Mouse (Mus musculus) cortical plate, adult 2 months (tissue): ENCODE data around the gene Tmtc1. TPM values are rescaled to one million over a fixed set of nuclear protein-coding genes. Genes with fewer than 3 reads are reported as not detected.

ENCODE experiments used
- H3K27ac ChIP-seq: fragments of 200-500 bp; 2 replicates; pipeline ENCODE4 v1.5.1; 2012; ENCODE audit warnings: low read length, control low read depth, inconsistent platforms; ENCODE audit not compliant: insufficient read depth
- H3K4me1 ChIP-seq: fragments of 200-500 bp; 2 replicates; pipeline ENCODE4 v1.6.1; 2011; ENCODE audit warnings: low read length; ENCODE audit not compliant: control insufficient read depth, insufficient read depth
- H3K4me3 ChIP-seq: fragments of 200-500 bp; 2 replicates; pipeline ENCODE4 v1.5.1; 2011; ENCODE audit warnings: mild to moderate bottlenecking, low read length, control low read depth; ENCODE audit not compliant: insufficient read depth
- CTCF ChIP-seq: fragments of 200-500 bp; IDR thresholded peaks from 2 replicates; pipeline ENCODE4 v1.5.1; 2011; ENCODE audit warnings: mild to moderate bottlenecking, control low read depth, low read length; ENCODE audit not compliant: insufficient read depth; ENCODE audit errors: extremely low read depth
- POLR2A ChIP-seq: fragments of 200-500 bp; IDR thresholded peaks from 2 replicates; pipeline ENCODE4 v1.6.1; 2011; ENCODE audit warnings: mild to moderate bottlenecking, low read length, control low read depth; ENCODE audit not compliant: insufficient read depth; ENCODE audit errors: extremely low read depth
- polyA plus RNA-seq: library from polyadenylated mRNA; depleted of rRNA; stranded (reverse); fragments of >200 nt; gene quantifications from 2 replicates; pipeline ENCODE4 v1.2.3, GENCODE M21; 2012

Tmtc1 gene
- polyA plus RNA-seq, 1 experiment: 35.2 TPM

DNA sequence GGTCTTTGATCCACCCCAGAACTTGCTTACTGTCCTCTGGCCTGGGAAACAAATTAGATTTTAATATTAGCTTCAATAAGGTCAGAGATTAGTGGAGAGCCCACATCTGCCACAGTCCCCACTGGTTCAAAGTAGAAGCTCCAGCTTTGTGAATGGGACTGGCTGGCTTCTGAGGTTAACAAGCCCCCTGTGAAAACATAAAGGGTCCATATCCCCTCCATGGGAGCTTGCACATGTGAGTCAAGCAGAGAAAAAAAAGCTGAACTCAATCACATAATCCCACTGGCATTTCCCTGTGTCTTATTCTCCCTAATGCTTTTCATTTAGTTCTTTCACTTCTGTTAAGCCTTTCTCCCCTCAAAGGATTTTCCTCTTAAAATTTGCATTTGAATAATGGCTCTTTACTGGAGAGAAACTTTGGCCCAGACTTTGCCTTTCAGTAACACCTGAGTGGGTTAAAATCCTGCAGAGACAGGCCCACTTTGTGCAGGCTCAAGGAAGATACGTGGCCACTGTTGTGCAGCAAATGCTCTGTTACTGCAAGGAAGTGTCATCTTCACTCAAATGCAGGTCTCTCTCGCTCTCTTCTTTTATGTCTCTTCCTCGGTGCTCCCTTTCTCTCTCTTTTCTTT, 105.7 kb downstream of the Tmtc1 start:
- Histone ChIP-seq H3K27ac (no peak overlapping the region), H3K4me3 (no peak overlapping the region), H3K4me1 (0 out of 2 replicates have a peak, but pooled peaks cover under 1% of the 10 kb centered on the region)
- TF ChIP-seq CTCF (no peak), POLR2A (no peak)

- no peak for TF ChIP-seq CTCF
- no peak for TF ChIP-seq POLR2A
- no peaks in the 10 kb centered on the region for H3K4me1 ChIP-seq
- no peak overlapping the region for H3K4me3 ChIP-seq
- H3K27ac ChIP-seq: no peak overlapping the region
These were observed 107.8 kb downstream of the Tmtc1 start for GRCm38 (mm10) chr6:148336290-148336955.

DNA sequence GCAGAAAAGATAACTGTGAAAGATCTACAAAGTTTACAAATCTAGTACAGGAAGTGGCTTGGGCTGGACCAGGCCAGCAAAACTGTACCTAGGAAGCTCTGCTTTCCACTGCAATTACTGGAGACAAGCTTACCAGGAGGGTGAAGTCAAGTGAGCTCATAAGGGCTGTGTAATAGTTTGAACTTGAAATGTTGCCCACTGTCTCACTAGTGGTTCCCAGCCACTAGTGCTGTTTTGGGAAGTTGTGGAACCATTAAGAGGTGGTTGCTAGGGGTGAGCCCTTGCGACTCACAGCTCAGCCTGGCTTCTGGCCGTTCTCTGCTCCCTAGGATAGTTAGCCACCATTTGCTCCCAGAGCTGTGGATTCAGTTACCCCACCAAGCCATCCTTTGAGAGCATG, 112.3 kb downstream of the Tmtc1 start:
- no peak overlapping the region for H3K4me3 ChIP-seq
- H3K27ac ChIP-seq: no peak overlapping the region
- TF ChIP-seq POLR2A (no peak), CTCF (no peak)
- no peaks in the 10 kb centered on the region; the same call in 1 of the 2 replicates for H3K4me1 ChIP-seq

DNA sequence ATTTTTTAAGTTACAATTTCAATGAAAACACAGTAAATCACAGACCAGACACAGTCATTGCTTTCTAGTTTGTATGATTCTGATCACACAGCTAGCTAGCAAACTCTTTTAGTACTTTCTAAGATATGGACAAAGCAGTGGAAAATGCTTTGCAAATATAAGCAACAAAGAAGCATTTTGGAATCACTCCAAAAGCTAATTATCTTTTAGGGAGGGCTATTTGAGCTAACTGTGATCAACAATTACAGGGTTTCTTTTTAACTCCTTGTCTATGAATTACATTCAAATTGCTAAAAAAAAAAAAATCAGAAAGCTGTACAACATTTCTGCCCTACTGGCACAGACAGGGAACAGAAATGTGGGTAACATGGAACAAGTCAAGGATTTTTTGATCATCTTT, 114.2 kb downstream of the Tmtc1 start:
- no peak for TF ChIP-seq POLR2A
- TF ChIP-seq CTCF: no peak
- H3K4me1 ChIP-seq: no peaks in the 10 kb centered on the region; the same call in 1 of the 2 replicates
- no peak overlapping the region for H3K27ac ChIP-seq
- no peak overlapping the region for H3K4me3 ChIP-seq

DNA sequence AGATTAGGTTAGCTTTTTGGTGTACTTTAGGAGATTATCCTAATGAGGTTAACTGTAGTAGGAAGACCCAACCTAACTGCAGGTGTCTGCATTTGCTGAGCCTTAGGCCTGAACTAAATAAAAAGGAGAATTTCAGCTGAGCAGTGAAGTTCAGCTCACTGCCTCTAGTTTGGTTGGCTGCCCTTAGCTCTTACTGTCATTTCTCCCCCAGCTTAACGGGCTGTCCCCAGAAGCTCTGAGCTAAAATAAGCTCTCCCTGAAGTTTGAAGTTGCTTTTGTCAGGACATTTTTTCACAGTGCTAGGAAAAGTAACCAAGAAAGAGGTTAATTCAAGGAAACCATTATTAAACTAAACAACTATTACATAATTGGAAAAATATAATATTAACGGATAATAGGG, 115.3 kb downstream of the Tmtc1 start:
- Histone ChIP-seq H3K4me1 (no peaks in the 10 kb centered on the region; the same call in 1 of the 2 replicates), H3K27ac (no peak overlapping the region), H3K4me3 (no peak overlapping the region)
- TF ChIP-seq CTCF (no peak), POLR2A (no peak)

GRCm38 (mm10) chr6:148328130-148328529, 116.1 kb downstream of the Tmtc1 start:
- Histone ChIP-seq H3K27ac (no peak overlapping the region), H3K4me1 (no peaks in the 10 kb centered on the region; the same call in 1 of the 2 replicates), H3K4me3 (no peak overlapping the region)
- TF ChIP-seq POLR2A: no peak
- no peak for TF ChIP-seq CTCF

GRCm38 (mm10) chr6:148318736-148319135, 125.5 kb downstream of the Tmtc1 start:
- Histone ChIP-seq H3K4me1 (no peaks in the 10 kb centered on the region), H3K4me3 (no peak overlapping the region), H3K27ac (no peak overlapping the region)
- no peak for TF ChIP-seq CTCF

DNA sequence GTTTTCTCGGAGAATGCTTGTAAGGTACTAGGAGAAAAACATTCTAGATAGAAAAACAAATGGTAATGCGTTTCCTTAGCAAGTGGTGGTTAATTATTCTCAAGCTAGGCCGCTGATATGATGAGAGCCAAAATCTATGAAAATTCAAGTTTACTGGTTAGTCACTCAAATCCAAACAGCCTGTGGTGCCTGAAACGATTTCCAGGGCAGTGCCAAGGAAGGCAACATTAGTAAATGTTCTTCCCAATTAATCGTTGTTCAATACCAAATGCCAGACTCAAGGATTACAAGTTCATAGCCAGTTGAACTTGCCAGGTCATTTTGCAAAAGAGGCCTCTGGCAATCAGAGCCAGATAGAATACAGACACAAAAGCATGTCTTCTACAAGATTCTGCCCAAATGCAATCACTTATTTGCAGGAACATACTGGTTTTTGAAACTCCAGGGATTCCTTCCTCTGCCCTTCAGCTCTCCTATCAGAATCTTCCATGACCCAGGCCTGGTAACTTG, 128.6 kb downstream of the Tmtc1 start:
- H3K4me1 ChIP-seq: no peaks in the 10 kb centered on the region
- H3K27ac ChIP-seq: no peak overlapping the region
- H3K4me3 ChIP-seq: no peak overlapping the region
- TF ChIP-seq POLR2A: no peak
- TF ChIP-seq CTCF: no peak

DNA sequence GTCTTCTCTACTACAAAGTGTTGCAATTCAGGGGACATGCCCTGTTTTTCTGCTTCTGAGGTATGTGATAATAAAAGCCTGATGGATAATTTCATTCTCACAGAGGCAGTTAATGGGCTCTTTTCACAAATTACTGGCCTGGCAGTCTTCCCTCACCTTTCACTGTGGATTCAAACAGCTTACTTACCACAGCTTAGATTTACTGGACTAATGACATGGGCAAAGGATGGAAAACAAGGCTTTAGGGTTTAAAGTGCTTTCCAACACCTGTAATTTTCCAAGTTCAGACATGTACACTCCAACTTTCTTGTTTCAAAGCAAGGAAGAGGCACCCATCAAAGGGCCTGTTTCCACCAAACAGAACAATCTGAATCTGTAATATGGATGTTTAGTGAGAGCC, 129.1 kb downstream of the Tmtc1 start:
- Histone ChIP-seq H3K4me1 (no peaks in the 10 kb centered on the region), H3K4me3 (no peak overlapping the region), H3K27ac (no peak overlapping the region)
- TF ChIP-seq POLR2A: no peak
- TF ChIP-seq CTCF: no peak

GRCm38 (mm10) chr6:148310981-148311380, 133.2 kb downstream of the Tmtc1 start:
- no peak for TF ChIP-seq CTCF
- no peak for TF ChIP-seq POLR2A
- Histone ChIP-seq H3K4me1 (no peaks in the 10 kb centered on the region), H3K27ac (no peak overlapping the region), H3K4me3 (no peak overlapping the region)
